Mouse (Mus musculus) left cerebral cortex, postnatal 4 days (tissue): ENCODE data around the gene Fbxw14. TPM values are rescaled to one million over a fixed set of nuclear protein-coding genes. Genes with fewer than 3 reads are reported as not detected.
"Not testable (repeated sequence)": the region's sequence is repeated elsewhere in the genome, so short reads cannot be mapped to it uniquely, and the experiment has no call there.

ENCODE experiments used
- DNase-seq: peaks from one replicate; pipeline ENCODE4 v3.0.0-alpha.2; 2022
- intact Hi-C: fragments of 180-260 bp; cut with DNase I; formaldehyde crosslinking; loops from one replicate; pipeline ENCODE4 v1.15.1; 2025
- total RNA-seq, 2 experiments: library from RNA; stranded (reverse); gene quantifications; 2 replicates each; pipeline ENCODE4 v1.2.3; 2021

Gene Fbxw14
- total RNA-seq, result not detected

- intact Hi-C loops, DNase-seq: not testable (repeated sequence)
Observed at GRCm38 (mm10) chr9:109287576-109287975, at the start of gene Fbxw14. Fbxw14 (minus strand) TSS chr9:109287676.

DNA sequence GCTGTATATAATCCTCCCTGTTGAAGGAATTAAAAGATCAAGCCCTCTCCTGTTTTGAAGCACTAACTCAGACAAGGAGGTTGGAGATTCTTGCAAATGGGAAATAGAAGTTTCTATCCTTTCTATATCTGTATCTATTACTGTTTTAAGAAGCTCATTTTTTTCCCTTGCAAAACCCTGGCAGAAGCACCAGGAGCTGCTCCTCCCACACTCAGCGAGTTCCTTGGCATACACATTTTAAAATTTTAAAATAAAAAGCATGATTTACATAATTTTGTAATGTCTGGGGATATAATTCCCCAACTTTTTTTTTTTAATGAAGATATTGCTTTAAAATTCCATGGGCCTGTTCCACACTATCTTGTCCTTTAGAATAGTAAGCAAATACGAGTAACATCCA, 24.4 kb downstream of the Fbxw14 start:
- DNase-seq, result no peak
- intact Hi-C loops, result no loop called here

- no peak for DNase-seq
- intact Hi-C loops, result no loop called here
Observed at GRCm38 (mm10) chr9:109234654-109235053, 52.8 kb downstream of the Fbxw14 start, which contains the start of gene Fbxw20. Fbxw20 (minus strand) TSS chr9:109234754.

Other genes with a start within 250 kb of the Fbxw14 start
- 10 to 100 TPM; 48.3 to 54.7 TPM for gene Shisa5, start 249.1 kb downstream of the Fbxw14 start, total RNA-seq
- 10 to 100 TPM; 14.8 to 15.1 TPM for gene Trex1, start 227.9 kb downstream of the Fbxw14 start, total RNA-seq
- 10 to 100 TPM; 33.4 to 37.4 TPM for gene Atrip, start 213.6 kb downstream of the Fbxw14 start, total RNA-seq
- 1 to 10 TPM; 7.9 to 8.4 TPM for gene Ccdc51, start 205.2 kb downstream of the Fbxw14 start, total RNA-seq
- 100 to 1,000 TPM; 385 to 398 TPM for gene Tma7, start 205.1 kb downstream of the Fbxw14 start, total RNA-seq
- gene Plxnb1, start 192.3 kb downstream of the Fbxw14 start, total RNA-seq, result 100 to 1,000 TPM in 1 of 2 experiments, 10 to 100 TPM in 1; 90.0 to 105 TPM
- gene Fbxw21, start 125.6 kb downstream of the Fbxw14 start, total RNA-seq, result not detected
- not detected for gene Fbxw13, start 91.7 kb downstream of the Fbxw14 start, total RNA-seq
- not detected for gene Fbxw20, start 52.9 kb downstream of the Fbxw14 start, total RNA-seq
- not detected for gene Fbxw28, start 52.0 kb upstream of the Fbxw14 start, total RNA-seq
- not detected for gene Fbxw22, start 116.6 kb upstream of the Fbxw14 start, total RNA-seq
- gene Fbxw16, start 161.5 kb upstream of the Fbxw14 start, total RNA-seq, result not detected
- gene Fbxw19, start 208.2 kb upstream of the Fbxw14 start, total RNA-seq, result not detected